Mouse (Mus musculus): ENCODE results near the gene Rreb1.

The Rreb1 gene

GRCm38 (mm10) chr13:37880035-37880434 is 101.8 kb downstream of the Rreb1 start:
- DNase-seq: no peak

DNA sequence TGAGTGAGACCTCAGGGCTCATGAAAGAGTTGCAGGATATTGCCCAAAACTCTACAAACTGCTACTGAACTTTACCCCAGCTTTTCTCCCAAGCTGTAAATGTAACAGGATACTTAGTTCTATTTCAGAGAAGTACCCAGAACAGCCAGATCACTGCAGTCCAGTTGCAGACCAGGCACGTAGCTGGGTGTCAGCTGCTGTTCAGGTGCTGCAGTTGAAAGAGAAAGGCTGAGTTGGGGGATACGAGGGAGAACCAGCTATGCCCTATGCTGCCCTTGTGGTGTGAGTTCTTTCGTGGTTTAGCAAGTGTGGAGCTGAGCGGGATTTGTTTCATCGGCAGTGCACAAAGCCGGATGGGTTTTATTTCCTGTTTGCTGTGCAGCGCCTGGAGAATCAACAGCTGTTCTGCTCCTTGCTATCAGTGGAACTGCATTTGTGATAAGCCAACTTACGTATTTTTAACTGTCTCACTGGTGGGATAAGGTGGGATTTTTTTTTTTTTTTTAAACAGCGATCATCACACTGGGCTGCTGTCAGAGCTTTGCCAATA is 102.5 kb downstream of the Rreb1 start:
- DNase-seq: no peak

- DNase-seq: no peak
These were observed 104.3 kb downstream of the Rreb1 start for GRCm38 (mm10) chr13:37882521-37882920.

- peak; percentile 32 for DNase-seq
These were observed 104.8 kb downstream of the Rreb1 start for GRCm38 (mm10) chr13:37883008-37883407.

DNA sequence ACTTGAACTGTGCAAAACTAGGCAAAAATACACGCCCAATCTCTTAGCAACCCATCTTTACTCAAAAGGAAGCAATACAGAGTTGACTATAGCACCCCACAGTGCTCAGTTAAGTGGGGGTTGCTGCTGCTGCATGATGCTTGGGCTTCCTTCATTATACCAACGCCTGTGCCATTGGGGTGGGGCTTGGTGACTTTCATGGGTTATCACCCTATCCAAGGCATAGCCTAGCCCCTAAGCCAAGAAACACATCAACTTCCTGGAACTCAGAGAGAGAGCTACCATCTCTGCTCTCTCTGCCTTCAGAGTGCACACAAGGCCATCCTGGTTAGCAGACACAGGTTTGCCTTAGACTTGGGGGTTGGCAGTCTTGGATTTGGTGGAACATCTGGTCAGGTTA is 107.2 kb downstream of the Rreb1 start:
- DNase-seq: no peak

DNA sequence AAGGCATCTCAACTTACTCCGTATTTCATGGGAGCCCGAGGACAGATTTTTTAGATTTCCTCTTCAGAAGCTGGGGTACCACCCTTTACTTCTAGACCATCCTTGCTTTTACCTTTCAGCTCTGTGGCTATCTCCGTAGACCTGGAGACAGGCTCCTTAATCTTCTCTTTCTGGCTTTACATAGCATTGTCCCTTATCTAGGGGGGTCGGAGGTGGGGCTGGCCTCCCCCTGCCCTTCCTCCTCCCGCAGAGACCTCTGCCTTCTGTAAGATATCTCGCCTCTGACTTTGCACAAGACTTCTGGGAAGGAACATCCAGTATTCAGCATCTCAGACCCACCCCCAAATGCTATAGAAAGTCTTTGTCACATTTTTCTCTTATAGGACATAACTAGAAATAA is 107.8 kb downstream of the Rreb1 start:
- no peak for DNase-seq

DNA sequence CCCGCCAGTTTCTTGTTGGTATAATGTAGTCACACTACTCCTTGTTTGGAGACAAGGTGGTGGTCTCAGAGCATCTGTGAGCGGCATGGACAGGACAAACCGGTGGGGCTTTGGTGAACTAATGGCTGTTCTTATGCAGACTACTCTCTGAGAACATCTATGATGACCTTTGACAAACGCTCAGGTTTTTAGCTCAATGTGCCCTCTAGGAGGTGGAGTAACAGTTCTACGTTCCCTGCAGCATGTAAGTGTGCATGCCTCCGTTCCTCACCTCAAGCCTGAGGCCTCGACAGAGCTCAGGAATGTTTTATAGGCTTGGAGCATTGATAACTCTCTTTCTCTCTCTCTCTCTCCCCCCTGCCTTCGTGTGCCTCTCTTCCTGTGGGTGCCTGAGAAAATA is 116.6 kb downstream of the Rreb1 start:
- DNase-seq: no peak

- DNase-seq: peak; percentile 74
These were observed 117.5 kb downstream of the Rreb1 start for GRCm38 (mm10) chr13:37895564-37896254.

GRCm38 (mm10) chr13:37896423-37896822 is 118.2 kb downstream of the Rreb1 start:
- DNase-seq: no peak

- DNase-seq: no peak
These were observed 120.6 kb downstream of the Rreb1 start for GRCm38 (mm10) chr13:37898772-37899171.

- DNase-seq: no peak
These were observed 124.8 kb downstream of the Rreb1 start for GRCm38 (mm10) chr13:37903036-37903435.

DNA sequence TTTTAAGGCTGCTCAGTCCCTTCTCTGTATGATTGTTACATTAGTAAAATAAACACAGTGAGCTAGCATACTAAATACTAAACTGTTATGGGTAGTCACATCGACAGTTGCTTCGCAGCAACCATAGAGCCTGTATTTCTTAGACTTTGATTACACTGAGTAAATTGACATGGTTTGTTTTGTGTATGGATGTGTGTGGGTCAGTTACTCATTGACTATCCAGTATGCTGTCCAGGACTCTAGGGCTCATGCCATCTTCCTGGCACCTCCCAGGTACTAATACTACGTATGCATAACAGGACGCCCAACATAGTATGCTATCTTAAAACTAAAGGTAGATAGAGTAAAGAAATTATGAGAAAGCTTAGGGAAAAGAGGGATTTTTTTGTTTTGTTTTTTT is 125.3 kb downstream of the Rreb1 start:
- DNase-seq: no peak

DNA sequence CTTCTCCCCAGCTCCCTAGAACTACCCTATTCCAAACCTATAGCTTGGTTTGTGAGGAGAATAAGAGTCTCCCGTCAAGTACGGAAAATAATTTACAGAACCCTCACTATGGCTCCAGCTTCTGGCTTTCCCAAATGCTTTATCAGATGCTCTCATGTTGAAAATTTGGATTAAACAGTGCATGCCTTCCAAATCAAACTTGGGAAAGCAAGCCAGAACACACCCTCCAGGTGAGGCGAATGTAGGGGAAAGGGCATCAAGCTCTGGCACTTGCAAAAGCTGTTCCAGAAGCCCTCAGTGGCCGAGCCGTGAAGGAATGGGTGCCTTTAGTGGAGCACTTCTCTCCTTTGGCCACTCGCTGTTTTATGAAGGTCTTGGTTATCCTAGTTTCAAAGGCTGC is 126.2 kb downstream of the Rreb1 start:
- DNase-seq: no peak

GRCm38 (mm10) chr13:37908061-37908460 is 129.9 kb downstream of the Rreb1 start:
- DNase-seq: peak; percentile 66

GRCm38 (mm10) chr13:37908493-37908892 is 130.3 kb downstream of the Rreb1 start:
- DNase-seq: no peak

DNA sequence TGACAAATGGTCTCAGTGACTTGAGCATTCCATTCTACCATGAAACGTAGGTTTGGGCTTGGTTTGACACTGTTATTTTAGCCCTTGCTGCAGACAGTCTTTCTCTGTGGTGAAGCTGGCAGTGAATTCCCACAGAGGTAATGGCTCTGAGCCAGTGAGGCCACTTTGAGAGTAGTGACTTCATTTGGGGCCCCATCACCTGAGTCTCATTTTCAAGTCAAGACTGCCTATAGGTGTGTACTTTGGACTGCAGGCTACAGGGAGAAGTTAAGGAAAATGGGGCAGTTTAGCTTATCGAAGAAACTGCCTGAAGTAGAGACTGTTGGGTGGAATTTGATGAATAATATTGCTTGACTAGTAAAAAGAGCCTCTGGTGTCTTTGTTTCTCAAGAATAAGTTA is 131.0 kb downstream of the Rreb1 start:
- no peak for DNase-seq

GRCm38 (mm10) chr13:37912011-37912410 is 133.8 kb downstream of the Rreb1 start:
- no peak for DNase-seq

- no peak for DNase-seq
These were observed 134.6 kb downstream of the Rreb1 start for GRCm38 (mm10) chr13:37912591-37913467.

DNA sequence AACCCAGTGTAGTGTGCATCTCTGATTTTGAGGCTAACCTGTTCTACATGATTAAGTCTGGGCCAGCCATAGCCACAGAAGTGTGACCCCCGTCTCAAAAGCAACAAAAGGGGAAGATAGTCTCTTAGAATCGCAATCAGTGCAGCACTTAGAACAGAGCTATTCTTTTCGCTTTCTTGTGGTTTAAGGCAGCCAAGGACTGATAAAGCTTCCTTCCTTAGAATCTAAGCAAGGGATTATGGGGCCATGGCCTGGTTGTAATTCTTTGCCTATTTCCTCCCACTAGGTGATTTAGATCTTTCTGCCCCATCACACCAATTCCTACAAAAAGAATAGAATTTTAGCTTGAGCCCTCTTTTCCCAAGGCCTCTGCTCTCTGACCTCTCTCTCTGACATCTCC is 135.8 kb downstream of the Rreb1 start:
- DNase-seq: no peak

GRCm38 (mm10) chr13:37918336-37919261 is 140.4 kb downstream of the Rreb1 start:
- DNase-seq: peak; percentile 68

DNA sequence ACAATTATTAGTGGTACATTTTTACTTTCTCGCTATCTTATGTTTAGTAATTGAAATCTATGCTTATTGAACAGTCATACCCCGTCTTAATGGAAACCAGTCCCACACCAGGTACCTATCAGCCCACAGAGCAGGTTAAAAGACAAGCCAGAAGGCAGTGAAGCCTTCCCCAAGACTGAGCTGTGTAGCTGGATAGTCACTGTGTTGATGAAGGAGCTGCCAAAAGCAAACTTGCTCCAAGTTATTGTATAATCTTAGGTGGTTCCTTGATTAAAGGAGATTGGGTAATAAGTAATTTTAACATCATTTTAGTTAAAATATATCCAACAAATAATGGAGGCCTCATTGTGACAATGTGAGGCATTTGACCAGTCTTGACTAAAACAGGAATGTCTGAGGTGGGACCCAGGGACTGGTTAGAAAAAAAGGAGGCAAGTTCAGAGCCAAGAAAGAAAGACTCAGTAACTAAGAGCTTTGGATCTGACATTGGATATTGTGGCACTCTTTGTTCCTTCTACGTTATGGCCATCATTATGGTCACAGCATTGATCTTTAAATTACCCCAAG is 141.6 kb downstream of the Rreb1 start:
- peak; percentile 78 for DNase-seq

DNA sequence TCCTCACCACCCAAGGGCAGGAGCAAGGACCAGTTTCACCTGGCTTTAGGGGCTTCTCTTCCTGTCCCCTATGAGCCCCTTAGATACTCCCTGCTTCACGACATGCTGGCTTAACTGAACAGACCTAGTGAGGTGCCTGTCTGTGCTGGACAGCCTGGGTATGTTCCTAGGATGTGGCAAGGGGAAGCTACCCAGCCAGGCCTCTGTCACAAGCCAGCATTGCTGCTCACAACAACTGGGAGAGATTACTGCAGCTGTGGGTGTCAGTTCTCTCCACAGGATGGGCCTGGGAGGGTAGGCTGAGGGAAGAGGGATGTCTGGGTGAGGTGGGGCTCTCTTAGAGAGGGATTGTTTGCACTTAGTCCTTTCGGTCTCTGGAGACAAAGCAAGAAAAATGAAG is 142.5 kb downstream of the Rreb1 start:
- no peak for DNase-seq

DNA sequence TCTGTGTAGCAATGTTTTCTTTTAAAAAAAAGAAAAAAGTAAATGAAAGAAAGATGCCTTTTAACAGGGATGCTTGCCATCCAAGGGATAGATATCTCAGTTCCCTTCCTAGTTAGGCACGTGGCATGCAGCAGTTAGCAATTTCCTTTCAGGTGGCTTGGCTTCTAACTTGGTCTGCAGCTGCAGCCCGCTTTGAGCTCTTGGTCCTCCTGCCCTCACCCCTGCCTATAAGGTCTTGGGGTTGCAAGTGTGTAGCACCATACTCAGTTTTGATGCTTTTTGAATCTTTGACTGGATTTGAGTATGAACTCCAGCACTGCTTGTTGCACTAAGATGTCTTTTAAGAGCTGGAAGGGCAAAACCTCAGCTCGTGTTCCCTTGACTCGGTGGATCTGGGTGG is 144.9 kb downstream of the Rreb1 start:
- no peak for DNase-seq

Data from kidney, adult 11 months (tissue).